Mouse (Mus musculus): ENCODE results near the gene Hivep2. TPM values are rescaled to one million over a fixed set of nuclear protein-coding genes. Genes with fewer than 3 reads are reported as not detected.
A peak's percentile ranks its signal among the peaks of the same experiment; 100 is the strongest.

The Hivep2 gene
- total RNA-seq, 2 experiments from 2014 or later: 181 to 200 TPM

DNA sequence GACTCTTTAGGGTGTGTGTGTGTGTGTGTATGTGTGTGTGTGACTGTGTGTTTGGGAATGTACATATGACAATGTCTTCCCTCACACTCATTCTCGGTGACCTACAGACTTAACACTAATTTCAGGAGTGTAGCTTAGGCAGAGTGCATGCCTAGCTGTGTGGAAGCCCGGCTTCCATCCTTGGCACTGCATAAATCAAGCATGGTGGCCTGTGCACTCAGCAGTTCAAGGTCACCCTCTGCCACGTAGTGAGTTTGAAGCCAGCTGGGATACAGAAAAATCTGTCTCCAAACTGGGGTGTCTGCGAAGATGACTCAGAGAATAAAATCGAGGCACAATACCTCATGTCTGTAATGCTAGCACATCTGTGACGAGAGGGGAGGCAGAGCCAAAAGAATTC lies 115.0 kb downstream of the Hivep2 start:
- DNase-seq (ENCODE audit: low spot score in 2 of 2): no peak

DNA sequence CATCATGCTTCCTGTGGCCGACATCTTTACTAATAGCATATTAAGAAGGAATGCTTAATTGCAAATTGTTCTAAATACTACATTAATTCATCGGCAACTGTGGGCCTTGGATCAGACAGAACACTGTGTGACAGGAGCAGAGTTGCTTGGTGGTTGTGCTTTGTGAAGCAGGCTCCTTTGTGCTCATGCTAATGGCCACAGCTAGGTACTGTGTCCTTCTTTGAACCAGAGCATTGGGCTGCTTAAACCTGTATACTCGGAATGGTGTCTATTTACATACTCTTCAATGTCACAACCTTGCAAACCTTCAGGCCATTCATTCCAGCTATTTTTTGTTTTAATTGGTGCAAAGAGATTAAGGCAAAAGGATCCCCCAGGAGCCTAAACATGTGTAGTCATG lies 115.9 kb downstream of the Hivep2 start:
- DNase-seq (ENCODE audit: low spot score in 2 of 2): no peak

GRCm38 (mm10) chr10:14082275-14082674 lies 116.4 kb downstream of the Hivep2 start:
- no peak for DNase-seq (ENCODE audit: low spot score in 2 of 2)

- DNase-seq (ENCODE audit: low spot score in 2 of 2): peak in 1 of 2 experiments; percentile 58
These were observed 119.4 kb downstream of the Hivep2 start for GRCm38 (mm10) chr10:14085241-14085659.

GRCm38 (mm10) chr10:14085882-14086515 lies 120.1 kb downstream of the Hivep2 start:
- no peak for DNase-seq (ENCODE audit: low spot score in 2 of 2)

GRCm38 (mm10) chr10:14087316-14087715 lies 121.4 kb downstream of the Hivep2 start:
- no peak for DNase-seq (ENCODE audit: low spot score in 2 of 2)

DNA sequence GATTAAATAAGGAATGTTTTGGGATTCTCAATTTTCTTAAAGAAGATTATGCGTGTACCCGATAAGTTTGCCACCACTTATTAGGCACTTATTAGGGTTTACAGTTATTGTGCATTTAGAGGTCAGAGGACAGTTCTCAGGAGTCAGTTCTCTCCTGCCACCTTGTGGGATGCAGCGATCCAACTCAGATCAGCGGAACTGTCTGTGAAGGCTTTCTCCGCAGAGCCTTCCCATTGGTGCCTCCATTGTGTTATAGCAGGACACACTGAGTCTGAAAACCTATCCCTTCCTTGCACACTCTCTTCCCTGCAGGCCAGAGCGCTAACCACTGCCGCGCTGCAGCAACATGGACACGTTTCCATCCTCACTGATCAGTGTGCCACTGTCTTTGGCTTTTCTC lies 123.6 kb downstream of the Hivep2 start:
- no peak for DNase-seq (ENCODE audit: low spot score in 2 of 2)

DNA sequence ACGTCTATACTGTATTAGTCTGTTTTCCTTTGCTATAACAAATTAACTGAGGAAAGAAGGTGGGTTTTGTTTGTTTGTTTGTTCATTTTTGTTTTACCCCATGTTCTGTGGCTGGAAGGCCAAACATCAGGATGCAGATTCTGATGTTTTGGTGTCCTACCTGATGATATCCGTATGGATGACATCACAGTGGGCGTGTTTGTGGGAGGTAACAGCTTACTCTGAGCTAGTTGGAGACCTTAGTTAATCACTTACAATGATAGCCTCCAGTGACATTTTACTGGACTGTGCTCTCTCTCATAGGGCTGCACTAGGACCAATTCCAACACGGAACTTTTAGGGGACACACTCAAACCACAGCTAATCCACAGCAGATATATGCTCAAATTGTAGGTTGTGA lies 128.2 kb downstream of the Hivep2 start:
- no peak for DNase-seq (ENCODE audit: low spot score in 2 of 2)

GRCm38 (mm10) chr10:14096045-14096444 lies 130.2 kb downstream of the Hivep2 start:
- DNase-seq (ENCODE audit: low spot score in 2 of 2): no peak

DNA sequence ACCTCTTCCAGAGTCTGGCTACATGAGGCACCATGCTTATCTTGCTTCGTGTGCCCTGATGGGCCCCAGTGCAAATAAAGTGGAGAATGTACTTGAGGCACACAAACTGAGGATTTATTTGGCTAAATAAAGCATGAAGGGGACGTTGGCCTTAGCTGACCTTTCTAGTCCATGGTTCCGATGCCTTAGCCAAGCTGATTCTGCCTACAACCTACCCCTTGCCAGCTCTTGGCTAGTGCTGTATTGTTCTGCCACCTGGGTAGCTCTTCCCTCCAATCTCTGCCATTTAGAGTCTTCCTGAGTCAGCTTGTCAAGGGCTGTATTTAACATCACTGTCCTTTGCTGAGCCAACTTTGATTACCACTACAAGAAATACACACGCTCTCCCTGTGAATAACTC lies 133.3 kb downstream of the Hivep2 start:
- no peak for DNase-seq (ENCODE audit: low spot score in 2 of 2)

- DNase-seq (ENCODE audit: low spot score in 2 of 2): no peak
These were observed 134.2 kb downstream of the Hivep2 start for GRCm38 (mm10) chr10:14100041-14100440.

- no peak for DNase-seq (ENCODE audit: low spot score in 2 of 2)
These were observed 135.0 kb downstream of the Hivep2 start for GRCm38 (mm10) chr10:14100847-14101246.

- DNase-seq (ENCODE audit: low spot score in 2 of 2): no peak
These were observed 136.1 kb downstream of the Hivep2 start for GRCm38 (mm10) chr10:14101966-14102365.

- no peak for DNase-seq (ENCODE audit: low spot score in 2 of 2)
These were observed 142.3 kb downstream of the Hivep2 start for GRCm38 (mm10) chr10:14107980-14108671.

GRCm38 (mm10) chr10:14115846-14116245 lies 150.0 kb downstream of the Hivep2 start:
- DNase-seq (ENCODE audit: low spot score in 2 of 2): no peak

- peak; percentile 41 to 81 for DNase-seq (ENCODE audit: low spot score in 2 of 2)
These were observed 151.1 kb downstream of the Hivep2 start for GRCm38 (mm10) chr10:14116978-14117377.

DNA sequence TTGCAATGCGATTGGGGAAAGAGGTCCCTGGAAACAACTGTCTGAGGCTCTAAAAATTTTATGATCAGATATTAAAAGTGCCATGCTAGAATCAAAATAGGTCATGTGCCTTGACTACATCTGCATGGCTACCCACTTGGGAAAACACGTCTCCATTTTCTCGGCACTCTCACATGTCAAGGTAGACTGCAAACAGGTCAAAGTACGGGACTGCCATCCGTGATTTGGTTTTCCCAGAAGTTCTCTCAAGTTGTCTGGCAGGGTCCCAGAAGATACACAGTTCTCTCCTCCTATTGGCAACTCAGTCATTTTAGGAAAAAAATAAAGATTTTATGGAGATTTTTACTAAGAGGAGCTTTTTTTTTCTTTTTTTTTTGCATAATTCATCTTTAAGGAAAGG lies 153.3 kb downstream of the Hivep2 start:
- DNase-seq (ENCODE audit: low spot score in 2 of 2): no peak

DNA sequence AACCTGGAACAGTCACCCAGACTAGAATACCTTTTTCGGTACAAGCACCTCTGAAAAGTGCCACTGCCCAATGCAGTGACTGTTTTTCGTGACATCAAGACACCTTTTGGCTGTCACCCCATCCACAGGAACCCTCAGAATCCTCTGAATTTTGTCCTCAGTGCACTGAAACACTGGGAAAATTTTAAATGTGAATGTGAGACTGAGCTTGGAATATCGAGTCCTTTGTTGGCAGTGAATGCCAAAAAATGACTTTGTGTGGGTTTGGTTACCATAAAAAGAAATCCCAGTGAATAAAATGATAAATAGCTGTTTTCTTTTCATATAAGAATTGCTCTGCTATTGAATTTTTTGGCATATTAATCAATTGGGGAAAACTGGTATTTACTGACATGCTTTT lies 154.6 kb downstream of the Hivep2 start:
- DNase-seq (ENCODE audit: low spot score in 2 of 2): peak in 1 of 2 experiments; percentile 57

GRCm38 (mm10) chr10:14127826-14128225 lies 162.0 kb downstream of the Hivep2 start:
- no peak for DNase-seq (ENCODE audit: low spot score in 2 of 2)

GRCm38 (mm10) chr10:14130270-14130669 lies 164.4 kb downstream of the Hivep2 start:
- DNase-seq (ENCODE audit: low spot score in 2 of 2): no peak

GRCm38 (mm10) chr10:14131307-14131706 lies 165.4 kb downstream of the Hivep2 start:
- no peak for DNase-seq (ENCODE audit: low spot score in 2 of 2)

GRCm38 (mm10) chr10:14132061-14132460 lies 166.2 kb downstream of the Hivep2 start:
- no peak for DNase-seq (ENCODE audit: low spot score in 2 of 2)

DNA sequence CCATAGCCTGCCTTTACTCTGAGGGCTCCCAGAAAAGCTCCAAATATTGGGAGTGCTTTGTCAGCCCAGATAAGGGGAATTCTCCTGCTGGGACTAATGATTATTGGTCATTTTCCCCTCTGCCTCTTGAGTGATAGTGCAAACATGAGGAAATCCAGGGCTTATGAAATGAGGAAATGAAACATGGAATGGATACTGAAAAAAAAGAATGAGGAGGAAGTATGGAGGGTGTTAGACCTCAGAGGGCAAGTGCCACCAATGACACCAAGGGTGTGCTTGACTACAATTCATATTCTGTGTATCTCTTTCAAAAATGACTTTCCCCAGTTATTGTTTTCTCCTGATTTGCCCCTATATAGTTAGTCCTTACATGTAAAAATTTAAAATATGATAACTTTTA lies 167.1 kb downstream of the Hivep2 start:
- no peak for DNase-seq (ENCODE audit: low spot score in 2 of 2)

All from layer of hippocampus, adult 18-20 months (tissue).